Mouse (Mus musculus) urinary bladder, adult 2 months (tissue): ENCODE data around the gene Trim7. TPM values are rescaled to one million over a fixed set of nuclear protein-coding genes. Genes with fewer than 3 reads are reported as not detected.
A peak's percentile ranks its signal among the peaks of the same experiment; 100 is the strongest.
"Not testable (repeated sequence)": the region's sequence is repeated elsewhere in the genome, so short reads cannot be mapped to it uniquely, and the experiment has no call there.

ENCODE experiments used
- DNase-seq: peaks from one replicate; pipeline ENCODE4 v3.0.0; 2022; ENCODE audit warnings: low spot score
- polyA plus RNA-seq: library from polyadenylated mRNA; depleted of rRNA; stranded (reverse); fragments of >200 nt; gene quantifications from 2 replicates; pipeline ENCODE4 v1.2.3, GENCODE M21; 2012

The Trim7 gene
- polyA plus RNA-seq, 1 experiment, result 16.1 TPM

DNA sequence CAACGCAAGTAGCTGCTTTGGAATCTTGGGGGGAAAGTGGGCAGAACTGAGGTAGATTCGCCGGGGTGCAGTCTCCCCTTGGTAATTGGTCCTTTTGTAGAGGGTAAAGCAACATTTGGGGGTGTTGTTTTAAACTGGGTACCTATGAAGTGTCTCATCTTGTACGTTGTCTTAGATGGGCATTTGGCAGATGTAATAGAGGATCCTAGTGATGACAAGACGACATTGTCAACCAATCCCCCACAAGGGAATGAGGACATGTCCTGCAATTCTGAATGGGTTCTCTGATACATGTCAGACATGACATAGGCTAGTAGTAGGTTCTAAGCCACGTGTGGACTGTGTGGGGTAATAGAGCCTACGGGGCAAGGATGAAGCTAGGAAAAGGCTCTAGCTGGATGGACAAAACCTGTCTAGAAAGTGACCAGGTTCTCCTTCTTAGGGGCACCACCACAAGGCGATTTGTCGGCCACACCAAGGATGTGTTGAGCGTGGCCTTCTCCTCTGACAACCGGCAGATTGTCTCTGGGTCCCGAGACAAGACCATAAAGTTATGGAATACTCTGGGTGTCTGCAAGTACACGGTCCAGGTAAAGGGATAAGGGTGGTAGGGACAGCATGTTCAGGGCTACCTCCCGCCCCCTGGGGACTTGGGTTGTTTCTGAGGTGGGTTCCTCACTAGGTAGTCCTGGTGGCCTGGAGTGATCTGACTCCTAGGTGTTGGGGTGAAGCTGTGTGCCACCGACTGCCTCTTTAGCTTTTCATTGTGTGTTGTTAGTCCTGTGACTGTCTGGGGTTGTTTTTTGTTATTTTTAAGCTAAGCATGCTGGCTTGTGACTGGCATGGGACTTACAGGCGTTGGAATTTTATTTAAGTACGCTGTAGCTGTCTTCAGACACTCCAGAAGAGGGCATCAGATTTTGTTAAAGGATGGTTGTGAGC, 23.8 kb upstream of the Trim7 start:
- DNase-seq, result no peak

DNA sequence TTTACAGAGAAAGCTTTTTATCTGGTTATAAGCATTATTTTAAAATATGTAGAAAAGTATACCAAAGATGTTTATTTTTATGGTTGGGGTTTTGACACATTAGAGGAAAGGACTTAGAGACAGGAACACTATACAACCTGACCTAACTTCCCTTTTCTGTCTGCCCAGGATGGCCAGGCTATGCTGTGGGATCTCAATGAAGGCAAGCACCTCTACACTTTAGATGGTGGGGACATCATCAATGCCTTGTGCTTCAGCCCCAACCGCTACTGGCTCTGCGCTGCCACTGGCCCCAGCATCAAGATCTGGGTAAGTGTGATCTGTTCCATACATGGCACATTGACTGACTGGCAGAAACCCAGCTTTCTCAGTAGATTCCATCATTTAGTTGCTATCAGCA, 22.0 kb upstream of the Trim7 start:
- DNase-seq, result no peak

DNA sequence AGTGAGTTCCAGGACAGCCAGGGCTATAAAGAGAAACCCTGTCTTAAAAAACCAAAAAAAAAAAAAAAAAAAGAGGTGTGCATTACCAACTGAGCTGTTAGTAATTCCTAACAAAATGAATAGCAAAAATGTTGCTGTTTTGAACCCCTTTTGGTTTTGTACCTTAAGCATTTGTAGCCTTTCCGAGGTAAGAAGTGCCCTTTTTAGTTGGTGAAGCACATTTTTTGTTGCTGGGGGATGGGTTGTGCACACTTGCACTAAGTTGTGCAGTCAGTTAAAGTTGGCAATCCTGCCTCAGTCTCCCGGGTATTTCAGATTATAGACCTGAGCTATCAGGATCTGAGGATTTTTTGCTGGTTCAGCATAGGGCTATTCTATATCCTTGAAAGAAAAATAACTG, 21.0 kb upstream of the Trim7 start:
- no peak for DNase-seq

DNA sequence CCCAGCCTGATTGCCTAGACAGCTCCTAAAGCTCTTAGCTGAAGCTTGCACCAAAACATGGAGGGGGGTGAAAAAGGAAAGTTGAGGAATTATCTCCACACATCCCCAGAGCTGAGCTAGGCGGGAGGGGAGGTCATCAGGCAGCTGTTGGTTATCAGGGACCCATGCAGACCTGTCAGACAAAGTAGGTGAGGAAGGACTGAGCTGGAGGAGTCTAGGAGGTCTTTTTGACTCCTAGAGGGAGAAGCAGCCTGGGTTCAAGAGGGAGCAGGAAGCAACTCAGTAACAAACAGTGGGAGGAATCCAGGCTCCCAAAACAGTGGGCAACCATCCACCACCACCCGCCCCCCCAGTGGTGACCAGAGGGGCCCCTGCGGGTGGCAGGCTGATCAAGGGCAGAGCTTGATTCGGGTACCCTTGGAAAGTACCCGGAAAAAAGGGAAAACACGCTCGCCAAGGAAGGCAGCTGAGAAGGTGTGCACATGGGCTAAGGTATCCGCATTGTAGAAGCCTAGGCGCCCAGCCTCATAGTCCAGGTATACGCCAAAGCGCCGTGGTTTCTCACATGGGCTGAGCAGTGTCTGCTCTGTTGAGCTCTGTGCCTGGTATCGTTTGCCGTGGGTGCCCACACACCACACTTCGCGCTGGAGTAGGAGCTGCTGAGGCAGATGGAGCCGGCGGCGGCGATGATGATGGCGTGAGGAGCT, 18.9 kb upstream of the Trim7 start:
- no peak for DNase-seq

DNA sequence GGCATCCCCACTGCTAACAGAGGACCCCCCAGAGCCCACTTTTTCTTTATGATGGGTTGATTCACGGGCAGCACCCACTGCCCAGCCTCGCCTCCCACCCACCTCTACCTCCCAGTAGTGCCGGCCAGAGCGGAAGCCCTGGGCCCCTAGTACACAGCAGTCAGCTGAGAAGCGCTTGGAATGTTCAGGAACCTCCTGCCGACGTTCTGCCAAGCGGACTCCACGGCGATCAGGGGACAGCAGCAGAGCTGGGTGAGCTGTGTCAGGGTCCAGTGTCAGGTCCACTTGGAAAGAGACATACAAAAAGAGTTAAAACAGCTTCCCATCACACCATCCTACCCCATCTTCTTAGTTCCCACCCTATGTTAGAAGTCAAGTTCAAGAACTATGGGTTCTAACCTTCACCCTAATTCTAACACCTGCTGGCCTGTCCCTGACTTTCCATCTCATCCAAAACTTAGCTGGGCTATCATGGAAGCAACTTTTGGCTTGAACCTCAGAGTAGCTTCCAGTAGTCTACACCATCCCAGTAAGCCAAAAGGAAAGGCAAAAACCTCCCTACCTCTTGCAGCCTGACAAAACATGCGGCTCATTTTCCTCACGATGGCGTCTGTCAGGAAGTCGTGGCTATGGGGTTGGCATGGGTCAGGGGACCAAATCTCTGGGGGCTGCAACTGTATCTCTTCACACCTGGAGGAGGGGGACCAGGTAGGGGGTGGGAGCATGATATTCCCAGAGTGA, 18.2 kb upstream of the Trim7 start:
- no peak for DNase-seq

DNA sequence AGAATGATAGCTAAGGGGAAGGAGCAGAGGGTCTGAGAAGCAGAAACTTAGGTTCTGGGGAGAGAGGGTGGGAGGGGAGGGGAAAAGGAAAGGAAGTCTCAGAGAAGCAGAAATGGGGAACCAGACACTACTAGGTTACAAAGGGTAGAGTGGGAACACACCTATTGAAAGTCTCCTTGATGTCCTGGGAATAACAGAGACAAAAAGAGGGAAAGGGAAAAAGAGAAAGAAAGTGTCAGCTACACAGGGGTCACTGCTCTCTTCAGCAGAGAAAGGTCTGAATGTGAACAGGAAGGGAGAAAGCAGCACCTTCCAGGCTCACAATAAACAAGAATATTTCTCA, 17.7 kb upstream of the Trim7 start:
- DNase-seq, result no peak

DNA sequence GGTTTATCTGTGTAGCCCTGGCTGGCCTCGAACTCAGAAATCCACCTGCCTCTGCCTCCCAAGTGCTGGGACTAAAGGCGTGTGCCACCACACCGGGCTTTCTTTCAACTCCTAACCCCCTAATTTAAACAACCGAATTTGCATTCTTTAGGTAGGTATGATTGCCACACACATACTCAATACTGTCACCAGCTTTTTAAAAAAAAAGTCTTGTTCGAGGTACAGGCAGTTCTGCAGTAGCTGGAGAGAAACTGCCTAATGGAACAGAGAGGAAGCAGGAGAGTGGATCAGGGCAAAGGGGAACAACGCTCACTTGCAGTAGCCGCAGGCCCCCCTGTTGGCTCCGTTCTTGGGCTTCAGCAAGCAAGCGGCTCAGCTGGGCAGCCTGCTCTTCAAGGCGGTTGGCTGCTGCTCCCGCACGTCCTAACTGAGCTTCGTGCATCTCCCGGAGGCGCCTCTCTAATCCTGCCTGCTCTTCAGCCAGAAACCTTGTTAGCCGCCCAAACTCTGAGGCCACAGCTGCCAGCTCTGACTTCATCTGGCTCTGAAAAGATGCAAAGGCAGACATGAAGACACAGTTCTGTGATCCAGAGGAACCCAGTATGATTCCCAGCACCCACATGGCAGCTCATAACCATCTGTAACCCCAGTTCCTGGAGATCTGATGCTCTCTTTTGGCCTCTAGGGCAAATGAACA, 17.1 kb upstream of the Trim7 start:
- no peak for DNase-seq

DNA sequence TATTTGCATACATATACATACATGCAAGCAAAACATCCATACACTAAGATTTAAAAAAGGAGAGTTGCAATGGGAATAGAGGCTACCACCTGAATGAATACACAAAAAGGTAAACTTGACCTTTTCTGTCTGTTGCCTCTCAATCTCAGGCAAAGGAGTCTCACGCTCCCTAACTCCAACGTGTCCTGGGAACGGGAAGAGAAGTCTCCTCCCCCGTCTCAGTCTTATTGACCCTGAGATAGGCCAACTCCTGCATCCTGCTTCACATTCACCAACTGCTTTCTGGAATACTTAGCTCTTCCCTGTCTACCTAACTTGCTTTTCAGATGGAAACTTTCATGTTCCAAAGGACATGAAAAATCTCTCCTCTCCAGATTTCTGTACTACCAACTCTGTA, 16.5 kb upstream of the Trim7 start:
- no peak for DNase-seq

DNA sequence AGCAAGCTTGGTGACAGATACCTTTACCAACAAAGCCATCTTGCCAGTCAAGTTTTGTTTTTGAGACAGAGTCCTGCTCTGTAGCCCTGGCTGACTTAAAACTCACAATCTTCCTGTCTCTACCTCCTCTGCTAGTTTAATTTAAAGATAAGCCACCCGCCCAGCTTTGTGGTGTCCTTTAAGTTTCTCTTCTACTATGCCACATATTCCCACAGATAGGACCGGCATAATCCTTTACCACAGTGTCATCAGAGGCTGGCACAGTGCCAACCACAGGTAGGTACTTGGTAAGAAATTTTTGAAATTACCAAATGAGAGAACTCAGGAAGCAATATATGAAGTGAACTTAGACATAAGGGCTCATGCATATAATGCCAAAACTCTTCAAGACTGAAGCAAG, 15.8 kb upstream of the Trim7 start:
- DNase-seq, result no peak

DNA sequence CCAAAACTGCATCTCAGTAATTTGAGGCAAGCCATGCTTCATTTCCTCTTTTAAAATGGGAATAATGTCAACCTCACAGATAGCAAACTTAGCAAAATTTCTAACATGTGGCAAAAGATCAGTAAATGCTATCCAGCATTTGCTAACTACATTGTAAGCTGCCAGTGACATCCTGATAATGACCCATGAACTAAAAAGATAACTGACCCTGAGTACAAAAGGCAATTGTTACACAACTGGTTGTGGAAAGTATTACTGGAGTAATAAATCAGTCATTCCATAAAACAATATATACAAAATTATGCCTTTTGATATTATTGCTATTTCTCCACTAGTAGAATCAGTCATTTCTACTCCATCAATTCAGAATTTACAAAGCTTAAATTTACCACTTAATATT, 12.2 kb upstream of the Trim7 start:
- DNase-seq, result no peak

DNA sequence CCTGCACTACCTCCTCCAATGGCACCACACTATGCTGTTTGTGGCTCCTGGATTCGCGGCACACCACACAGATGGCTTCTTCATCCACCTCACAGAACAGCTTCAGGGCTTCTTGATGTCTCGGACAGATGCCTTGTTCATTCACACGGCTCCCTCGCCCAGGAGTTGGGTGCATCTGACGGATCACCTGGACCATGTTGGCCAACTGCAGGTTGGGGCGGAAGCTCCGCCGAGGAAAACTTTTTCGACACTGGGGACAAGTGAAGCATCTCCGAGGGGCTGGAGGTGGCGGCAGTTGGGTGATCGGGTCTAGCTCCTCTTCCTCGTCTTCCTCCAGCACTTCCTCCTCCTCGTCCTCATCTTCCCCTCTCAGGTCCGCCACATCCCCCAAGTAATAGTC, 10.1 kb upstream of the Trim7 start:
- no peak for DNase-seq

DNA sequence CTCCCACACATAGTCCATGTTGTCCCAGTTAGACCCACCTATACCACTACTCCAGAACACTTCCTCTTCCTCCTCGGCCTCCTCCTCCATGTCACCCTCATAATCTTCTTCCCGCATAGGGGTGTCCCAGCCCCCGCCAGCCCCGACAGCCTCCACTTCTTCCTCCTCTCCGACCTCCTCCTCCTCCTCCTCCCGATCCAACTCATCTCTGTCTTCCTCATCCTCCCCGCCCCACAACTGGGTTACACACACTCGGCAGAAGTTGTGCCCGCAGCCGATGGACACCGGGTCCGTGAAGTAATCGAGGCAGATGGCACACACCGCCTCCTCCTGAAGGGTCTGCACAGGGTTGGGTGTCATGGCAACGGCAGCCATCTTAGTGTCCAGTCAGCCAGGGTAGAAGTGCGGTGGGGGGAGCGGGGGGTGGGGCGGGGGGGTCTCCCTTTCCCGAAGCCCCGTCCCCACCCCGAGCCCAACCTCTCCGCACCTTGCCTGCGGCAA, 9.6 kb upstream of the Trim7 start:
- peak; percentile 41 for DNase-seq

DNA sequence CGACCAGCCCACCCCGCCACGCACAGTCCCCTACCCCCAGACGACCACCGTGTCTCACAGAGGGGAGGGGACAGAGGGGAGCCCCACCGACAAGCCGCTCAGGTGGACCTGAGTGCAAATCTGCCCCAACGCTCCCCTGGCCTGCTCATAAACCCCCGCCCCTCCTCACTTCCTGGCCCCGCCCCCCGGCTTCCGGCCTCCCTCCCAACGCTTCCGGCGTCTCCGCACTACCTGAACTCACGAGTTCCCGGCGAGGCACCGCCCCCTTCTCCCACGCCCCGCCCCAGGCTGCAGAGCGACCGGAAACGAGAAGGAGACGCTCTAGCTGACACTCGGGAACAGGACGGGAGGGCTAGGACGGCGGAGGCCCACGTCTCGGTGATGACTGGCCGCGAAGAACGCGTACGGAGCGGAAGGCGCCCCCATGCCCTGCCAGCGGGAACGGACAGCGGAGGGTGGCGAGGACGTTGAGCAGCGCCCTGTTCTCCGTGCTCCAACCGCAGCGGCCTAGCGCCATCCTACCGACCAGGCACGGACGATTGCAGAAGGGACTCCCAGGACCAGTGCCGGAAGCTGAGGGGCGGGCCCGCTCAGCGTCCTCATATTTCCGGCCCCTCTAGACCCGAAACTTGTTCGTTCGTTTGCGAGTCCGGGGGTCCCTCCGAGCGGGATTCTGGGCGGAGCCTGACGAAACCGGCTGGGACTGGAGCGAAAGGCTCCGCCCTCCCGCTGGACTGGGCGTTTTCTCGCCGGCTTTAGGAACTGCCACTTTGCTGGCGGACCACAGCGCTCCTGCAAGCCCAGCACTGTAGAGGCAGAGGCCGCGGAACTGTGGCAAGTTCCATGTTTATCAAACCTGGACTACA, 8.9 kb upstream of the Trim7 start, which contains the start of gene Trim41:
Trim41 (minus strand) TSS at position 554 of the 866 bp plus-strand sequence.
- peak; percentile 96 for DNase-seq

DNA sequence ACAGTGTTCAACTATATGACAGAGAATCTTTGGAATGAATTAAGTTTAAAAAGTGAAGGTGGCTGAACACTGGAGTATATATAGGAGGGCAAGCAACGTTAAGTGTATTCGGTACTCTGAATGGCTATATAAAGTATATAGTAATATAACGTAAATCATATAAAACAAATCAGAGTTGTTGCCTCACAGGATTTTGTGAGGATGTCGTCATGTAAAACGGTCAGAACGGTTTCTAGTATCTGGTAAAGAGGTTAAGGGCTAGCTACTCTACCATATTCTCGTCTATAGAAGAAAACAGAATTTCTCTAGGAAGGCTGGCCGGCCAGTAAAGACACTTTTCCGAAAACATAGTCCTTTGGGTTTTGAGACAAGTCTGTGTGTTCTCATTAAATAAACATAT, 8.1 kb upstream of the Trim7 start:
- DNase-seq, result no peak

DNA sequence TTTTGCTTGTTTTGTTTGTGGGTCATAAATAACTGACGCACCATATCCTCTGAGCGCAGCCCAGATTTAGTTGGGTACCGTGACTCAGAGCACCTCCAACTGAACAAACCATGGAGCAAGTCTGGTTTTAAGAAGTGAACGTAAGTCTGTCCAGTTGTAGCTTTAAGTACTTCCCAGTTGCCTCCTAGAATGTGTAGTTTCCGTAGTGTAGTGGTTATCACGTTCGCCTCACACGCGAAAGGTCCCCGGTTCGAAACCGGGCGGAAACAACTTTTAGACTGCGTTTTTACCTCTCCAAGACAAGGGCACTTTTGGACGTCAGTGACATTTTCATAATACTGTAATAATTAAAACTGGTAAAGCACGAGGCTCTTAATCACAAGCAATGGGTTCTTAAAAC, 7.6 kb upstream of the Trim7 start:
- DNase-seq, result peak; percentile 37

DNA sequence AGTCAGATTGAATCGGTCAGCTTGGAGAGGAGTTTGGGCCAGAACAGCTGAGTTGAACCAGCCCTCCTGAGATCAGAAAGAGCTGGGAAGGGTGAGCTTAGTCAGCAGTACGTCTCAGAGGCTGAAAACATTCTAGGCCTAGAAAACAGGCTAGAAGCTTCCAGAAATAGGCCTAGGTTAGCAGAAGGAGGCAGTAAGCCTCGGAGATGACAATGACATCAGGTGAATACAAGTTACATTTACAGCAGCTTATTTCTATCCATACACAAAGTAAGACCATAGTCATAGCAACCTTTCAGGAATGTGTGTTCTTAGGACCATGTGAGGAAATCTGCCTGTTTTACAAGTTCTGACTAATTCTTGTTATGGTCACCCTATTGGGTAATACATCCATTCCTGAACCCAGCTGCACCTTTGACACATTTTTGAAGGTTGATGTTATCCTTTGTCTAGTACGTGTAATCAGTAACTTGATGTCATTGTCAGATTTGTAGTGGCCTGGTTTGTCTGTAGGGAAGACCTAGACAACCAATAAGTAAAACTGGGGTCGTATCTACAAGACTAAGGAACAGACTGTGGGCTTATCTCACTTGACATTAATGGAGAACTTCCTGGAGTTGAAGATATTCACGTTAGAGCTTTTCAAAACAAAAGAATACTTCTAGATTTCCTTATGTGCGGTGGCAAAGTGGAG, 6.2 kb upstream of the Trim7 start:
- DNase-seq, result no peak

DNA sequence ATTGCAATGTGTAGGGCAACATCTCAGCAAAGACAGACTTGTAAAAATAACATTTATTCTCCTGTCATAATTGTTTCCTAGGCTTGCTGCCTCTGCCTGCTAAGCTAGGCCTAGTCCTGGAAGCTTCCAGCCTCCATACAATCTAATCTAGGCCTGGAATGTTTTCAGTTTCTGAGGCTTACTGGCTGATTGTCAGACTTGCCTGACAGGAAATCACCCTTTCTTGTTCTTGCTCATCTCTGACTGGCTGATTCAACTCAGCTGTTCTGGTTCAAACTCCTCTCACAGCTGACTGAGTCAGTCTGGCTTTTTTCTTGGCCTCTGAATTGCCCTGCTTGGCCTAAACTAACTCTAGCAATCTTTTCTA, 5.6 kb upstream of the Trim7 start:
- DNase-seq, result no peak

DNA sequence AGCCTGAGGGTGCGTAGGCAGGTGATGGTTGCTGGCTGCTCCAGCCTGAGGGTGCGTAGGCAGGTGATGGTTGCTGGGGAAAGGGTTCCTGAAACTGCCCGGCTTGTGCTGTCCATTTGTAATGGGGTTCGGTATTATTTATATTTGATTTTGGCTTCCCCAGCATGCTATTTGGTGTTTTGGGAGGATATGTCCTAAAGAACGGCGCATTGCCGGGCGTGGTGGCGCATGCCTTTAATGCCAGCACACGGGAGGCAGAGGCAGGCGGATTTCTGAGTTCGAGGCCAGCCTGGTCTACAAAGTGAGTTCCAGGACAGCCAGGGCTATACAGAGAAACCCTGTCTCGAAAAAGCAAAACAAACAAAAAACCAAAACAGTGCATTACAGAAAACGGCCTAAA, 4.6 kb upstream of the Trim7 start:
- not testable (repeated sequence) for DNase-seq

DNA sequence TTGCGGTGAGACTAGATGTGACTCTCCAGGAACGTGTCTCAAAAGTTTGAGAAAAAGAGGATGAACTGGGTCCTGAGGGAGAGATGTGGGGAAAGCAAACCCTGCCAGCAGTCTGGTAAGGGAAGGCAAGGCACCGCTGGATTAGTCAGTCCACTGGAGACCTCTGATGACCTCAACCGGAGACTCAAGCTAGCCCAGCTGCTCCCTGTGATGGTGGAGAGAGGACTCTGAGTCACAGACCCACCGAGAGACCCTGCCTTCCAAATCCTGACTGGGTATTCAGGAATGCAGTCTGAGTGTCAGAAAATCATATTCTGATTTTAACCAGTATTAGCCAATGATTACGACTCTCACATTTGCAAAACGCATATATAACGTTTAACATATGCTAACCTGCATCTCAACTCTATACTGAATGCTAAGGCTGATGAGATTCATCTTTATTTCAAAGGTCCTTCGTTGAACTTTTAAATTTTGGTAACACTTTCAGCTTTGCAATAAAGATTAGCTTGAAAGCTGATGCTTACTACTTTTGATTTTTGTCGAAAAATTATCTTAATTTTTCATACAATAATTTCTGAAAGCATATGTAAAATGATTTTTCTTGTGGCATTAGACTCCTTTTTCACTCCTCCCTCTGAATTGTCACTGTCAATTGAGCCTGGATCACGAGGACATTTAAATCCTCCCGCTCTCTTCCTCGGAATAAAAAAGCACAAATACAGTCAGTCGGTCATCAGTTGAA, 3.0 kb upstream of the Trim7 start:
- DNase-seq, result no peak
